Mouse (Mus musculus) 416B (cell line): ENCODE measurements around the gene Nrros.
A peak's percentile ranks its signal among the peaks of the same experiment; 100 is the strongest.

Source experiments
- DNase-seq: peaks from one replicate; pipeline ENCODE4 v3.0.0; 2011; ENCODE audit warnings: low read depth

Gene Nrros

DNA sequence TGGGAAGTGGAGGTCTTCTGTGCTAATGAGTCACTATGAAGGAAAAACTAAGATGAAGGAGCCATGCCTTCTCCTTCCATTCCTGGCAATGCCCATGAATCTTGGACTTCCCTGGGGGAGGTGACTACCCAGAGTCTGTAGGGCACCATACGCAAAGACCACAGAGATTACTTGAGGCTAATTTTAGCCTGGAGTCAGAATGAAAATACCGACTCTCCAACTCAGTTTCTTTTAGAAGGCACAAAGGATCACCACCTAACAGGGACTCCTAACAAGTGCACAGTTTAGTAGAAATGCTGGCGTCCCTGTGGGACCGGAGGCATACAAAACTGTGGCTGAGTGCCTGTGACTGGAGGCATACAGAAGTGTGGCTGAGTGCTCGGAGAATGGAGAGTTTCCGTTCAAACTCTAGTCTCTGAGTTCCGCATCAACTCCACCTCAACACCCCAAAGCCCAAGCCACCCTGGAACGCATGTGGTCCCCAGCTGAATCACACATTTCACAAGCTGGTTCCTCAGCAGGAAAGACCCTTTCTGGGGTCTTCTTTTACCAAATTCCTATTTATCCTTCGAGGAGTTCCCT is 4.6 kb downstream of the Nrros start:
- no peak for DNase-seq

DNA sequence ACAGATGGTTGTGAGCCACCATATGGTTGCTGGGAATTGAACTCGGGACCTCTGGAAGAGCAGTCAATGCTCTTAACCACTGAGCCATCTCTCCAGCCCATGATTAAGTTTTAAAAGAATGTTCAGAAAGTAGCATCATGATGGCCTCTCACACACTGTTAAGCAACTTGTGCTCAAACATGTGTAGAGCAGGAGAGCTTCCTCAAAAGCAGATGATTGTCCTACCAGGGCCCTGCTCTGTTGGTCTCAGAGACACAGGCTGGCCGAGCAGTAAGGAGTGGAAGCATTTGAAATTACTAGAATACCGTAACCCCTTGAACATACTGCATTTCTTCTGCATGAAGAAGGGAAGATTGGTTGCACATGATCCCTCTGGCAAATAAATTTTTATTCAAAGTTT is 6.4 kb downstream of the Nrros start:
- DNase-seq: peak; percentile 36

DNA sequence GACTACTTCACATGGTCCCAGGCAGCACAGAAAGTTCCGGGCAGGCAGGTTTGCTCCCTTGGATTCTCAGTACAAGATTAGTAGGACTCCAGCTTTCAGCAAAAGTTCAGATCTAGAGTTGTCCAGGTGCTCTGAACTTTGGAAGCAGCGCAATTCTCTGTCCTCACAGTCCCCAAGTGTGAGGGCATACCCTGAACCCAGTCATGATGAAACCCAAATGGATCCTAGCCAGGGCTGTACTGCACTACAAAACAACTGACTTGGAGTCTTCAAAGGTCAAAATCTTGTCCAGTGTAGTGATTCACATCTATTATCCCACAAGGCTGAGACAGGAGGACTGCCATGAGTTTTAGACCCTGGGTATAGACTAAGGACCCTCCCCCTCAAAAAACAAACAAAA is 8.0 kb downstream of the Nrros start:
- no peak for DNase-seq

DNA sequence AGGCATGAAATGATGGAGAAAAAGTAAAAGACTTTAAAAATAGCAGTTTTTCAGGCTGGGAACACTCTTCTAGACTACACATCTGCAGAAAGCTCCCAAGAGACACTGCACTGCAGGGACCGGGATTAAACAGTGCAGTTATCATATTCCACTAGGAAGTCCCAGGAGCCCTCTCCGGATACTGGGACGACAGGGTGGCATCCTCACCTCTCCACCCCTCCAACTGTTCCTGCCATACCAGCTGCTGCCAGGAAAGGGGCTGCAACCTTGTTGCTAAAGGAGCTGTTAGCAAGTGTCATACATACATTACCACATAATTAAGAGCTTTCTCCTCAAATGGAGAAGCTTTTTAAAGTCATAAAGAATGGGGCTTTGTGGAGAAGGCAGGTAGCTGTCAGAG is 8.7 kb downstream of the Nrros start:
- DNase-seq: no peak

DNA sequence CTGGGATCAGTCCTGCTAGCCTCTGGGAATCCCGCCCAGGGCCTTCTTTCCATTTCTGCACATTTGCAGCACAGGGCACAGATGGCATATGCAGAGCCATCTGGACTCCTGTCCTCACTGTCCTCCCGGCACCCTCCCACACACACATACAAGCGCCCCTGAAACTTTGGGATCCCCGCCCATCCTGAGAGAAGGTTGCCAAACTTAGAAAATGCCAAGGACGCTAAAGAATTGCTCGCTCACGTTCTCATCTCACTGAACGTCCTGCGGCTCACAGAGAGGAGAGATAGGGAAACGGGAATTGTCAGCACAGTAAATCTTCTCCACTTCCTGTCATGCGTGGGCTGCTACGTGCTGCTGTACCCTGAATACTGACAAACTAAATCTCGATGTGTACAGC is 11.0 kb downstream of the Nrros start:
- no peak for DNase-seq

DNA sequence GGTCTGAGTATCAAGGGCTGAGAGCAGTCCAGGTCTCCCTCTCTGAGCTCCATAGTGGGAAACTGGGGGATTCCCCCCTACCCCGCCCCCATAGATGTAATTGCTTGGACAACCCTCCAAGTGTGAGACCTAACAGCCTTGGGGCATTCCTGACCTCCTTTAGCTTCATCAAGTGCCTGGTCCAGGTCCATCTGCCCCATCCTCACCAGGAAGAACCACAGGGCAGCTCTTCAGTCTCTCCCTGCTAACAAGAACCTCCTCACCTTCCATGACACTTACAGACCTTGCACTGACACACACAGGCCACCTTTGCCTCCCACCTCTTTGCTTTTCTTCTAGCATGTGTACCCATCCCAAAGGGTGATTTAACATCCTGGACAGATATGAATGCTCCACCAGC is 11.4 kb downstream of the Nrros start:
- DNase-seq: no peak

DNA sequence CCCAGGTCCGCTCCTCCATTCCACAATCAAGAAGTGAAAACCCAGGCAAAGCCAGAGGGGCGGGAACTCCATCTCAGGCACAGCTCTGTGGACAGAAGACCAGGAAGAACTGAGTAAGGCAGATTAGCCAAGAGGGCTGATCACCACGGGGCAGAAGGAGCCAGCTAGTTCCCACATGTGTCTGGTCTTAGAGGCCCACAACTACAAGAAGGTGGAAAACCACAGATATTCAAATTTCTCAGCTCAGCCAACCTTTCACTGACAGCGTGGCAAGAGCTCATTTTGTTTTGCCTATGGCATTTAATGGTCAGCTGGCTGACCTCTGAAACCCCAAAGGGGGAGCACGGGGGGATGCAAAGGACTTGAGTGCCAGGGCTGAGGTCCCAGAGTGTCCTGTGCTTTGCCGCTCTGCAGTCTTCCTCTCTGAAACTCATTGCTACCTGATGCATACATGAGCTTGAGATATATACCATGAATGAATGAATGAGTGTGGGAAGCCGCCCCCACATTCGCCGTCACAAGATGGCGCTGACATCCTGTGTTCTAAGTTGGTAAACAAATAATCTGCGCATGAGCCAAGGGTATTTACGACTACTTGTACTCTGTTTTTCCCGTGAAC is 17.7 kb downstream of the Nrros start:
- peak; percentile 49 for DNase-seq

DNA sequence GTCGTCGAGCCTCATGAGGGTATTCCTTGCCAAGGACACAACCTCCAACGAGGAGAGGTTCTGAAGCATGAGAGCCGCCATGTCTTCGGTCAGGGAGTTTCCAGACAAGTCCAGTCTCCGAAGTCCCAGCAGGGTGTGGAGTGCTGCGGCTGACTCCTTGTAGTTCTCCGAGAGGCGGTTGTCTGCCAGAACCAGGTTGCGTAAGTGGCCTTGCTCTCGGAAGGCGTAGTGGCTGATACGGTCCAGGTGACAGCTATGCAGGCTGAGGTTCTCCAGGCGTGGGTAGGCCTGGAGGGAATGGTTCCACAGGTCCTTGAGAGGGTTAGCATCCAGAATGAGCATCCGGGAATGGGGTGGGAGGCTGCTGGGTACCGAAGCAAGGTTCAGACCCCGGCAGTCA is 20.8 kb downstream of the Nrros start:
- DNase-seq: no peak

DNA sequence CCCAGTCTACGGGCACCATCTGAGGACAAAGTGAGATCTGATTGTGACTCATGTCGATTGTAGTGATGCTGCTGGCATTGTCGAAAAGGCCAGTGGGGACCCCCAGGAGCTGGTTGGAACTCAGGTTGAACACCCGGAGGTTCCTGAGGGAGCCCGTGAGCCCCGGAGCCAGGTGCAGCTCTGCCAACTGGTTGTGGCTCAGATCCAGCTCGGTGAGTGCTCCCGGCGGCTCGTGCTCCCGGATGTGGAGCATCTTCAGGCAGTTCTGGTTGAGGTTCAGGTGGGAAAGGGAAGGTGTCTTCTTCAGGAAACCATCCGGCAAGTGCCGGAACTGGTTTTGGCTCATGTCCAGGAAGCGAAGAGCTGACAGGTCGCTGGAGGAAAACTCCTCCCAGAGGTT is 21.6 kb downstream of the Nrros start:
- no peak for DNase-seq

DNA sequence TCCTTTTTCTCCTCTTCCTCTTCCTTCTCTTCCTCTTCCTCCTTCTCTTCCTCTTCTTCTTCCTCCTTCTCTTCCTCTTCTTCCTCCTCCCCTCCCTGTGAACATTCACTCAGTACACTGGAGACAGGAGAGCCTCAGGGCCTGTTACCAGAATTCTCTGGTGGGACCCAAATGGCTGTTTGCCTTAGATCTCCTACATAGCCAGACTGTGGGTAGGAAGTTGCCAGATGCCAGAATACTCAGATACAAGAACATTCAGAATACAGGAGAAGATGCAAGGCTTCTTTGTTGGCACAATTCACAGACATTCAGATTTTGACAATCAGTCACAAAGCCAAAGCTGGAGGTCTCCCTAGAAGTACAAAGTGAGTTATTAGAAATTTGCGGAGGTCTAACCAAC is 26.4 kb downstream of the Nrros start:
- no peak for DNase-seq

DNA sequence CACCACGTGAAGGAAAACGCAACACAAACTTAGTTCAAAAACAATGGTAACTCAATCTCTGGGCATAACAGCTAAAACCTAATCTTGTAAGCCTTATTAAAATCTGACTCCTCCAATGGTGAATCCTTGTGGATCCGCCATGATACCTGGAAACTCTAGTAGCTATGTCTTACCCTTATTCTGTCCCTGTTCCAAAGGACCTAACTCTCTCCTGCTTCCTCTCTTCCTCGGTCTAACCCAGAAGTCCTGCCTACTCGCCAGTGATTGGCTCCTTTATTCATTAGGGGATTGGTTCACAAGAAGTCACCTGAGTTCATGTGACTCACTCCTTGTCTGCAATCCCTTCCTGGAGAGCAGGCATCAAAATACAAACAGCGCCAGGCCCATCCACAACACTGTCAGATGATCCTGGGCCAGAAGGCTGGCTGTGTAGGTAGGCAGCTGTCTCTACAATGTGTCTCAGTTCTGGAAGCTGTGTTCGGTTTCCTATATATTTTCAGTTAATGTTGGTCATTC is 29.5 kb downstream of the Nrros start:
- DNase-seq: no peak

DNA sequence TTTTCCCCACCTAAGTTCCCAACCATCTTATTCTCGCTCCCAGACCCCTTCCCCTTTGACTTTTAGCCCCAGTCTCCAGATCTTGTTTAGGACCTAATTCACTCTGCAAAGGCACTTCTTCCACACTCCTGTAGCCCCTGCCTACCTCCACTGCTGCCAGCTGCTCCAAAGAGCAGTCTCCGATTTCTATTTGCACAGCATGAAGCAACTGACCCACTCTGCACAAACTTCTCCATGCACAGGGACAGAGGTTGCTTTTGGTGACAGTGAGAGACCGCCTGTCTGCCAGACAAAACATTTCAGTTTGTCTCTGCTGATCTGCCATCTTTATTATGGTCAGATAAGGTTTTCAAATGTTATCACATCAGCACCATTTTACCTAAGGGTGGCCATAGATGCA is 32.2 kb downstream of the Nrros start:
- no peak for DNase-seq

DNA sequence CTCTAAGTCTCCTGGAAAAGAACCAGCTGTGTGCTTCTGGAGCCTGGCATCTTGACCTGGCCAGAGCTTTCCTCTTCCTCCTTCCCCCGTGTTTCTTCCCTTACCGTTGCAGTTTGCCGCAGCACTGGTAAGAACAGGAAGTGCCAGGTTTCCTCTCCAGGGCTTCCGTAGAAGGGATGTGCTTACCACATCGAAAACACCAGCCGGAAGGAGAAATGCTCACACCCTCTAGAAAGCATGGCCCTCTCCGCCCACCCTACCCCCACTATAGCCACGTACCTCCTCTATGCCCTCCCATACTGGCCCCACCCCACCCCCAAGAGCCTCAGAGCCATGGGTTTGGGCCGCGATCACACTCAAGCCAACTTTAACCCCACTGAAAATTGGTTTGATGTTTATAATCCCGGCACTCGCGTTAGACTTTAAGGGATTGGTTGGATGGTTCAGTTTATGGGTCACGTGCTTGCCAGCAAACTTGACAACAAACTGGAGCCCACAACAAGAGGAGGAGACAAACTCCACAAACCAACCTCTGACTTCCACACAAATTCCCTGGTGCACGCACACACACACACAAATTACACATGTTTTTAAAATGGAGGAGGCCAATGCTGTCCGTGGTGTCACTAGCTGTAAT is 35.1 kb downstream of the Nrros start:
- peak; percentile 98 for DNase-seq

DNA sequence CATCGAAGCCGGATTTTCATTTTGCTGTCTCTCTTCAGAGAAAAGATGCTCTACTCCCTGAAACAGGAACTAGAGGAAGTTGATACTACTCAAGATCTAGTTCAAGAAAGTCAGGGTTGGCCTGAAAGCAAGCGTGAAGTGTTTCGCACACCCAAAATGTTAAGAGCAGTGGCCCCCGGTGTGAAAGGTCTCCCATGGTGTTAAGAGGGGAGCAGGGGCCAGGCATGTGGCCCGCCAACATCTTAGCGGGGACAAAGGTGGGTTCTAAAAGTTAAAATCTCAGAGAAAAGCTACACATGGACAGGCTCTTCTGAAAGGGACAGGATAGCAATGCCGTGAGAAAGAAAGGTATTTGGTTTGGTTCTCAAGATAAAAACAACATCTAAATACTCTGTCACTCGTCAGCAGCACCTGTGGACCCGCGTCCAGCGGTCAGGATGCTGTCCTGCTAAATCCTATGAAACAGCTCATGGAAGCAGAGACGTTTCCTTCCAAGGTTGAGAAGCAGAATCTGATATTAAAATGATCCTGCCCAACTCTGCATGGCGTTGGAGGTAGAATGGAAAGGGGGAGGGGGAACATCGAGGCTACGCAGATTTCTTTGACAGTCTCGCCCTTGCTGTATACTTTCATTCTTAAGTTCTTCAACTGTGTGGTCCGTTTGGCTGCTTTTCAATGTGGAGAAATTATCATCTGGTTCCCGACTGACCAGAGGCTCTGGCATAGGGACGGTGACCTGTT is 35.8 kb downstream of the Nrros start:
- DNase-seq: peak; percentile 61

DNA sequence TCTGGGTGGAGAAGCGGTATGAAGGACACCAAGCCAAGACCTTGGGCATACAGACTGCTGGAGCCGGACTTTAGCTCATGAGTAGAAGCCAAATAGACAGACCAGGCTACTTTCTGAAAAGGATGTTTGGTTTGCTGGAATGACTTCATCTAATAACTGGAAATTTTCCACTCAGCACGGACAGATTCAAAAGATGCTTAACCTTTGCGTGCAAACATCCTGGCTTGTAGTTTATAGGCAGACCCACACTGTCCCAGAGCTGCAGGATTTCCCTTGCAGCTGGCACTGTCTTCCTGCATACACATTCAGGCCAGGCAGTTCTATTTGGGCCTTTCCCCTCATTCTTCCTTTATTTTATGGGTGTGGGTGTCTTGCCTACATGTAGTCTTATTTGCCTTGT is 38.3 kb downstream of the Nrros start:
- peak; percentile 46 for DNase-seq

DNA sequence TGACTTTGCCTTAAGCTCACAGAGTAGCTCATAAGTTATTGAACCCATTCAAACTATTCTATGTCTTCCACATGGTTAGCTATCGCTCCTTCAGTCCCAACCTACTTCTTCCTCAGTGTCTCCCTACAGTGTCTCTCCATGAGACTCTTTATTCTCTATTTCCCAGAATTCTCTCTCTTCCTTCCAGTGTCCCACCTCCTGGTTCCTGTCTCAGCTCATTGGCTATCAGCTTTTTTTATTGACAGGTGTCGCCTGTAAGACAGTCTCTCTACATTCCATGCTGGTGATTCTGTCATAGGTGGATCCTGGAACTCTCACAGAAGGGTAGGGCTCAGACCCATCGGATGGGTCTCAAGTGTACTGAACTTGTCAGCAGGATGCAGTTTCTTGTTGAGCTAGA is 40.0 kb downstream of the Nrros start:
- no peak for DNase-seq

DNA sequence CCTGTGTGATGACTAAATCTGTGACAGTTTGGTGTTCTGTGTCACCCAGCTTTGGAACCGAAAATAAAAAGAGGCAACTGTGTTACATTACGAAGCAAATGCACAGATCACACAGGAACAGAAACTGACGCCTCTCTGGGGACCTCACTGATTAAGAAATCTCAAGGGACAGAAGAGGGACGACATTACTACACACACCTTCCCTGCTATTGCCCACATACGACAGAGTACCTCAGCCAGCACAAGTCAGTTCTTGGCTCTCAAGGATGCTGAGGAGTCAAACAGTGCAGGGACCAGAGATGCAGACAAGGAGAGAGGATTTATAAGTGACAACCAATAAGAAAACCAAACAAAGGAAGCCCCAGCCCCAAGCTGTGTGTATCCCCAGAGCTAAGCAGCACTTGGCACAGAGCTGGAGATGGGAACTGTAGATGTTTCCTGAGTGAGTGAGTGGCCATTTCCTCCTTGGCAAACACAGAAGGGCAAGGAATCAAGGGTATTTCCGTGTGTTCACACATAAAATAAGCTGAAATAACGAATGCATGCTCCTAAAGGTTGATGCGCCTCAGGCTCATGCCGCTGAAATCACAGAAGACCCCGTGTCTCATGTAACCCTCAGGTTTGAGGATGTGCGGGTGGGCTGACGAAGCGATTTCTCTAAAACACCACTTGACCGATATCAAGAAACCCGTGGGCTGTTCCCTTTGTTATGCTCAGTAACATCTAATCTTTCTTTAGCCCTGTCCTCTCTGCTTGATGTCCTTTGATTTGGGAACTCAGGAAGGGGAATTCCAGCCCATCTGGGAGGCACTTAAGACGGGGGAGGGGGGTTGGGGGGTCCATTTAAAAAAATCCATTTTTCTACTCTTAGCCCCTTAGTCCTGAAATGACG is 40.7 kb downstream of the Nrros start:
- peak; percentile 42 for DNase-seq

DNA sequence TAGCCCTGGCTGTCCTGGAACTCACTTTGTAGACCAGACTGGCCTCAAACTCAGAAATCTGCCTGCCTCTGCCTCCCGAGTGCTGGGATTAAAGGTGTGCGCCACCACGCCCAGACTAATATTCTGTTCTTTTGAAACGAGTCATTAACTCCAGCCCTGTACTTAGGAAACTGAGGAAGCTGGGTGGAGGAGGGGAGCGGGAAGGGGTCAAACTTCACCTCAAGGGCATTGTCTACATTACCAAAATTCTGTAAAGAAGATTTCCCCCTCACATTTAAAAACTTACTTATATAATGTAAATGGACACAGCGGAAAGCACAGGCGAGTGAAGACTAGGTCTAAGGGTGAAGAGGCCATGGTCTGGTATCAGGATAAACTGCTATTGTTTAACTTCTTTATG is 41.4 kb downstream of the Nrros start:
- DNase-seq: no peak

DNA sequence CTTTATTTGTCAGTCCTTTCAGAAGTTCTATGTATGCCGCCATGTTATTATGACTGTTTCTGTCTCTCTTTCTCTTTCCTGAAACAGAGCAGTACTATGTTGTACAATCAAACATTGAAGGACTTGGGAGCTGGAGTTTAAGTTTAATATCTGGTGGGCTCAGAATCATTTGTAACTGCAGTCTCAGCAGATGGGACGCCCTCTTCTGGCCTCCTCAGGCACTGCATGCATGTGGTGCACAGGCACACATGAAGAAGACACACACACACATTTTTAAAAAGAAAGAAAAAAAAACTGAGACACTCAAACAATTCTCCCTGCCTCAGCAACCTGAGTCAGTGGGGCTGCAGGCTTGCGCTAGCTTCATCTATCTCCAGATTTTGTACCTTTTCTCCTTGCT is 44.9 kb downstream of the Nrros start:
- no peak for DNase-seq

DNA sequence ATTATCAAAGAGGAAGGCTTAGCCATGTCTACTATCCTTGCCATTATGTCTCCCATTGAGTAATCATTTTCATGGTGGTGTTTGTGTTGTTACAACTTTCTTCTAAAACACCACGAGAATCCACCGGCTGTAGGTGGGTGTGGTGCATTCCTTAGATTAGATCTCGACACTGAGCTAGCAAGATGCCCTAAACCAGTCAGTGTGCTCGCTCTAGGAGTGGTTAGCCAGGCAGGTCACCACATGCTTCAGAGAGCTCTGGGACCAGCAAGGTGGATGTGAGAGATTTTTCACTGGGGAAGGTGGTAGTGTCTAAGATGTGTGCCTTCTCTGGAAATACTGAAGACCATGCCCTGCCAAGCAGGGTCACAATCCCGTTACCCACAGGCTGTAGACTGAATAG is 49.2 kb downstream of the Nrros start:
- DNase-seq: peak; percentile 64

DNA sequence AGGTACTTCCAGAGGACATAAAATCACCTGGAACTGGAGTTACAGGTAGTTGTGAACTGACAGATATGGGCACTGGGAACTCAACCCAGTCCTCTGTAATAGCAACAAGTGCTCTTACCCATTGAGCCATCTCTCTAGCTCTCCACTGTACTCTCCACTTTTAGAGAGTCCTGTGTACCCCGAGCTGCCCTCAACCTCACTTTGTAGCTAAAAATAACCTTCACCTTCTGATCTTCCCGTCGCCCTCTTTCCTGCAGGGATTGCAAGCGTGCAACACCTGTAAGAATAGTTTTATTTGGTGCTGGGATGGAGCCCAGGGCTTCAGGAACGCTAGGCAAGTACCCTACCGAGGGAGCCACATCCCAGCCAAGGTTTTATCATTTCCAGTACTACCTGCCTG is 49.6 kb downstream of the Nrros start:
- no peak for DNase-seq
